Mouse (Mus musculus): ENCODE results near the gene Lmf1. TPM values are rescaled to one million over a fixed set of nuclear protein-coding genes. Genes with fewer than 3 reads are reported as not detected.
A peak's percentile ranks its signal among the peaks of the same experiment; 100 is the strongest.

The Lmf1 gene
- polyA plus RNA-seq, 1 experiment from 2014 or later = 29.4 TPM

- WGBS = 50% methylated on average over 10 of the region's 10 CpGs
- ATAC-seq (ENCODE audit: insufficient number of reproducible peaks, insufficient read depth, low FRiP score, low TSS enrichment) = 0 out of 2 replicates have a peak, but pooled peaks have one; percentile 30
- no peak overlapping the region for H3K9ac ChIP-seq
Measured at GRCm38 (mm10) chr17:25608821-25609505, 30.1 kb downstream of the Lmf1 start.

GRCm38 (mm10) chr17:25609506-25609828, 30.6 kb downstream of the Lmf1 start:
- 53% methylated on average over 3 of the region's 3 CpGs for WGBS
- H3K27me3 ChIP-seq = no peaks in the 10 kb centered on the region
- peaks cover 15% of the 10 kb centered on the region; the same call in 1 of the 2 replicates for H3K36me3 ChIP-seq
- no peak overlapping the region for H3K4me2 ChIP-seq (replicated peaks)
- ATAC-seq (ENCODE audit: insufficient number of reproducible peaks, insufficient read depth, low FRiP score, low TSS enrichment) = no peak
- H3K27ac ChIP-seq = peak overlapping the region; percentile 26; the same call in 1 of the 2 replicates
- H3K4me1 ChIP-seq = peaks cover 22% of the 10 kb centered on the region
- no peak overlapping the region for H3K4me3 ChIP-seq
- no peaks in the 10 kb centered on the region for H3K9me3 ChIP-seq
- H3K9ac ChIP-seq = no peak overlapping the region

More at GRCm38 (mm10) chr17:25608821-25609505, 30.1 kb downstream of the Lmf1 start:
- Histone ChIP-seq H3K4me3 (no peak overlapping the region), H3K9me3 (no peaks in the 10 kb centered on the region), H3K4me1 (peaks cover 25% of the 10 kb centered on the region), H3K36me3 (peaks cover 12% of the 10 kb centered on the region; the same call in 1 of the 2 replicates), H3K27ac (peak overlapping the region; percentile 54; the same call in 1 of the 2 replicates), H3K27me3 (no peaks in the 10 kb centered on the region), H3K4me2 (replicated peaks) (no peak overlapping the region)

DNA sequence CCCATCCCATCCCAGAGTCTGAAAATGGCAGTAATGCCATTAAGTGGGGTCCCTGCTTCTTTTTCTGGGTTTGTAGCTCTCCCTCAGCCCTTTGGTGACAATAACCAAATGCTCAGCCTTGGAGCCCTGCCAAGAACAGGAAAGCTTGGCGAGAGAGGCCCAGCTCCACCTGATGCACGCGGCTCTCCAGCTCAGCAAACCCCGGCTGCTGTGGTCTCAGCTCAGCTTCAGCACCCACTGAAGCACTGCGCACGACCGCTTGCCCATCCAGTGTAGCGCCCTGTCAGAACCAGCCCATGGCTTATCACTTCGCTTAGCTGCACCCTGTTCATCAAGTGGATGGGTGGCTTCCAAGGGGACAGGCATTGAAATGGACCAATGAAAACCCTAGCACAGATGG, 31.3 kb downstream of the Lmf1 start:
- ATAC-seq (ENCODE audit: insufficient number of reproducible peaks, insufficient read depth, low FRiP score, low TSS enrichment) = no peak
- Histone ChIP-seq H3K4me3 (no peak overlapping the region), H3K27ac (peak overlapping the region; percentile 26; the same call in 1 of the 2 replicates), H3K9me3 (no peaks in the 10 kb centered on the region), H3K9ac (no peak overlapping the region), H3K4me2 (replicated peaks) (no peak overlapping the region), H3K4me1 (peaks cover 22% of the 10 kb centered on the region), H3K36me3 (peaks cover 15% of the 10 kb centered on the region; the same call in 1 of the 2 replicates), H3K27me3 (no peaks in the 10 kb centered on the region)
- WGBS = 63% methylated on average over 9 of the region's 9 CpGs

GRCm38 (mm10) chr17:25612537-25612936, 33.7 kb downstream of the Lmf1 start:
- H3K4me1 ChIP-seq = peaks cover 22% of the 10 kb centered on the region
- H3K9me3 ChIP-seq = no peaks in the 10 kb centered on the region
- H3K4me2 ChIP-seq (replicated peaks) = no peak overlapping the region
- ATAC-seq (ENCODE audit: insufficient number of reproducible peaks, insufficient read depth, low FRiP score, low TSS enrichment) = no peak
- WGBS = 87% methylated on average over 9 of the region's 9 CpGs
- H3K27ac ChIP-seq = no peak overlapping the region
- no peaks in the 10 kb centered on the region for H3K27me3 ChIP-seq
- H3K4me3 ChIP-seq = no peak overlapping the region
- peaks cover 21% of the 10 kb centered on the region; the same call in 1 of the 2 replicates for H3K36me3 ChIP-seq
- H3K9ac ChIP-seq = no peak overlapping the region

DNA sequence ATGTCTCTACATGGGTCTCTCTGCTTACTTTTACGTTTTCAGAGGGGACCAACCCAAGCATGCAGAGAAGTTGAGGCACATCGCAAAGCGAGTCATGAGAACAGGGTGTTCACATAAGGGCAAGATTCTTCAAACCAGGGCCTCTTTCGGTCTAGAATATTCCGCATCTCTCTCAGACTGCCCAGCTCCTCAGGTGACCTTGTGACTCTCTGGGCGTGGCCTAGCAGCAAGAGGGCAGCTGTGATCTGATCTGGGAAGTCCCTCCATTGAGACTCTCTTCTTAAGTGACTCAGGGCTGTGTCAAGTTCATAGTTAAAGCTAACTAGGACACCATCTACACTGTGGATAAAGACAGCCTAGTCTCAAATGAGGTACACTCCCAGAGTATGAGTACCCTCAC, 34.4 kb downstream of the Lmf1 start:
- peaks cover 29% of the 10 kb centered on the region for H3K4me1 ChIP-seq
- H3K9me3 ChIP-seq = no peaks in the 10 kb centered on the region
- ATAC-seq (ENCODE audit: insufficient number of reproducible peaks, insufficient read depth, low FRiP score, low TSS enrichment) = no peak
- no peak overlapping the region for H3K27ac ChIP-seq
- peaks cover 21% of the 10 kb centered on the region; the same call in 1 of the 2 replicates for H3K36me3 ChIP-seq
- 94% methylated on average over 6 of the region's 6 CpGs for WGBS
- no peaks in the 10 kb centered on the region for H3K27me3 ChIP-seq
- H3K9ac ChIP-seq = no peak overlapping the region
- H3K4me3 ChIP-seq = no peak overlapping the region
- no peak overlapping the region for H3K4me2 ChIP-seq (replicated peaks)

GRCm38 (mm10) chr17:25614723-25615510, 36.0 kb downstream of the Lmf1 start:
- 88% methylated on average over 10 of the region's 10 CpGs for WGBS
- Histone ChIP-seq H3K4me3 (no peak overlapping the region), H3K36me3 (peaks cover 21% of the 10 kb centered on the region; the same call in 1 of the 2 replicates), H3K9me3 (no peaks in the 10 kb centered on the region), H3K4me2 (replicated peaks) (no peak overlapping the region), H3K27me3 (no peaks in the 10 kb centered on the region), H3K9ac (no peak overlapping the region), H3K4me1 (peaks cover 27% of the 10 kb centered on the region), H3K27ac (no peak overlapping the region)
- ATAC-seq (ENCODE audit: insufficient number of reproducible peaks, insufficient read depth, low FRiP score, low TSS enrichment) = no peak

DNA sequence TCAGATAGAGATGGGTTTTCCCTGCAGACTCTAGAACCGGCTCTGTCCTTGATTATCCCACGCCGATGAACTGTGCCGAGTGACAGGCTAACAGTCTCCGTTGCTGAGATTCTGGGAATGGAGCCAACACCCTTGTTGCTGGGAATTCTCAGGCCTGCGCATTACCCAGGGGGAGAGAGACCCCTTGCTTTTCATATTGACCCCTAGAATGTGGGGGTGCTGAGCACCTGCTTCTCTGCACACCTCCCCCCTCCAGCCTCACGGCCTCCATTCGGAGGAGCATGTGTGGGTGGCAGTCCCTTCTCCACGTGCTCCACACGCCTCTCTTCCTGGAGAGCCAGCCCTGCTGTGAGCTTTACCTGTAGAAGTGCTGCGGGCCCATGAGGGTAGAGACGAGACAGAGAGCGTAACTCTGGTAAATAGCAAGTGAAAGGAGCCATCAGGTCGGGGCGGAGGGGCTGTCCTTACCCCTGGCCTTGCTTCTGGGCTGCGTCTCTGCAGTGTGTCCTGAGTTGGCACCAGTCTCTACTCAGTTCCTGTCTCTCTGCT, 39.7 kb downstream of the Lmf1 start:
- peak overlapping the region; percentile 72; the same call in 1 of the 2 replicates for H3K27ac ChIP-seq
- H3K27me3 ChIP-seq = no peaks in the 10 kb centered on the region
- H3K4me1 ChIP-seq = peaks cover 28% of the 10 kb centered on the region
- H3K36me3 ChIP-seq = peaks cover 12% of the 10 kb centered on the region; the same call in 1 of the 2 replicates
- H3K9ac ChIP-seq = no peak overlapping the region
- H3K9me3 ChIP-seq = no peaks in the 10 kb centered on the region
- 45% methylated on average over 16 of the region's 16 CpGs for WGBS
- H3K4me3 ChIP-seq = no peak overlapping the region
- no peak overlapping the region for H3K4me2 ChIP-seq (replicated peaks)
- peak; percentile 29; the same call in 1 of the 2 replicates for ATAC-seq (ENCODE audit: insufficient number of reproducible peaks, insufficient read depth, low FRiP score, low TSS enrichment)

GRCm38 (mm10) chr17:25623441-25623840, 44.6 kb downstream of the Lmf1 start:
- Histone ChIP-seq H3K27me3 (no peaks in the 10 kb centered on the region), H3K4me1 (peaks cover 37% of the 10 kb centered on the region), H3K9ac (no peak overlapping the region), H3K9me3 (no peaks in the 10 kb centered on the region), H3K36me3 (no peaks in the 10 kb centered on the region), H3K4me2 (replicated peaks) (no peak overlapping the region), H3K27ac (no peak overlapping the region), H3K4me3 (no peak overlapping the region)
- 78% methylated on average over 4 of the region's 4 CpGs for WGBS
- ATAC-seq (ENCODE audit: insufficient number of reproducible peaks, insufficient read depth, low FRiP score, low TSS enrichment) = no peak

GRCm38 (mm10) chr17:25623935-25624334, 45.0 kb downstream of the Lmf1 start:
- Histone ChIP-seq H3K27ac (no peak overlapping the region), H3K4me1 (peaks cover 33% of the 10 kb centered on the region), H3K4me3 (no peak overlapping the region), H3K4me2 (replicated peaks) (no peak overlapping the region), H3K36me3 (no peaks in the 10 kb centered on the region), H3K9me3 (no peaks in the 10 kb centered on the region), H3K9ac (no peak overlapping the region), H3K27me3 (no peaks in the 10 kb centered on the region)
- 27% methylated on average over 11 of the region's 11 CpGs for WGBS
- ATAC-seq (ENCODE audit: insufficient number of reproducible peaks, insufficient read depth, low FRiP score, low TSS enrichment) = no peak

- H3K4me1 ChIP-seq = peaks cover 27% of the 10 kb centered on the region
- no peak overlapping the region for H3K27ac ChIP-seq
Measured at GRCm38 (mm10) chr17:25624446-25625119, 45.7 kb downstream of the Lmf1 start.

GRCm38 (mm10) chr17:25625282-25625681, 46.4 kb downstream of the Lmf1 start:
- WGBS = 80% methylated on average over 7 of the region's 7 CpGs
- Histone ChIP-seq H3K4me3 (no peak overlapping the region), H3K27ac (no peak overlapping the region), H3K36me3 (no peaks in the 10 kb centered on the region), H3K9ac (no peak overlapping the region), H3K9me3 (no peaks in the 10 kb centered on the region), H3K4me1 (peaks cover 22% of the 10 kb centered on the region), H3K27me3 (no peaks in the 10 kb centered on the region), H3K4me2 (replicated peaks) (no peak overlapping the region)
- ATAC-seq (ENCODE audit: insufficient number of reproducible peaks, insufficient read depth, low FRiP score, low TSS enrichment) = no peak

More at GRCm38 (mm10) chr17:25624446-25625119, 45.7 kb downstream of the Lmf1 start:
- Histone ChIP-seq H3K4me2 (replicated peaks) (no peak overlapping the region), H3K9me3 (no peaks in the 10 kb centered on the region), H3K36me3 (no peaks in the 10 kb centered on the region), H3K27me3 (no peaks in the 10 kb centered on the region), H3K9ac (no peak overlapping the region), H3K4me3 (no peak overlapping the region)
- no peak for ATAC-seq (ENCODE audit: insufficient number of reproducible peaks, insufficient read depth, low FRiP score, low TSS enrichment)
- WGBS = 38% methylated on average over 13 of the region's 13 CpGs
